8 mouse cellular contexts compared by ENCODE assay signal in the genomic region with DNA sequence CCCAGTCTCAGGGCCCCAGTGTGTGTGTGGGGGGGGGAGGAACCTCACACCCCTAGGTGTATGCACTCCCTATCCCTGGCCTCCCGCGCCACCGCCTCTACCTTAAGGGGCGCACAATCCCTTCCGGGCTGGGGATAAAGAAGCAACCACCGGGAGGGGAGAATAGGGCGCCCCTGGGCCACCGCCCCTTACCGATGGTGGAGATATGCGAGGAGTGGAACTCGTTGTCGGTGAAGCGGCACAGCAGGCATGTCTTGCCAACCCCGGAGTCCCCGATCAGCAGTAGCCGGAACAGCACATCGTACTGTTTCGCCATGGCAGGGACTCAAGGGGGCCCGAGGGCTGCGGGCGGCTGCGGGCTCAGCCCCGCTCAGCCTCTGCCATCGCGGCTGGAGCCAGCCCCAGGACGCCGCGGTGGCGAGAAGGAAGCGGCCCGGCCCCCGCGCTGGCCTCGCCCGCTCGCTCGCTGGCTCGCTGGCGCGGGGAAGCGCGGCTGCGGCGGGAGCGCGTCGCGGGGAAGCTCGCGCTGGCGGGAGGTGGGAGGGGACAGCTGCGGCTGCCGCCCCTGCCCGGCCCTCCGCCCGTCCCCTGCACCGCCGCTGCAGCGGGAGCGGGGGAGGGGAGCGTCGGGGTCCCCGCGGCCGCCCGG. TPM values are rescaled to one million over a fixed set of nuclear protein-coding genes. Genes with fewer than 3 reads are reported as not detected.
DNase-seq lines count a peak whose midpoint lies in the region; ATAC-seq lines count a peak whose summit lies in the region.

No protein-coding gene starts in this region.

- ATAC-seq in embryonic facial prominence, embryonic 15.5 days (ENCODE audit: insufficient number of reproducible peaks, low FRiP score, low TSS enrichment, low read depth), result peak; percentile 64
- peak; percentile 79 for ATAC-seq in hindbrain, embryonic 12.5 days (ENCODE audit: low FRiP score)
- ATAC-seq in limb, embryonic 13.5 days (ENCODE audit: low FRiP score, low read depth), result peak; percentile 55

- peak overlapping the region; percentile 71 for H3K4me3 ChIP-seq in embryonic facial prominence, embryonic 15.5 days (replicated peaks)
- H3K4me3 ChIP-seq in hindbrain, embryonic 12.5 days, result peak overlapping the region; percentile 73
- peak overlapping the region; percentile 75 for H3K4me3 ChIP-seq in limb, embryonic 13.5 days

- 0 out of 2 replicates have a peak, but pooled peaks cover 5% of the 10 kb centered on the region for H3K27me3 ChIP-seq in embryonic facial prominence, embryonic 15.5 days
- peaks cover 37% of the 10 kb centered on the region for H3K27me3 ChIP-seq in hindbrain, embryonic 12.5 days
- H3K27me3 ChIP-seq in limb, embryonic 13.5 days, result peaks cover 49% of the 10 kb centered on the region

- H3K4me1 ChIP-seq in embryonic facial prominence, embryonic 15.5 days, result peaks cover 47% of the 10 kb centered on the region
- peaks cover 25% of the 10 kb centered on the region for H3K4me1 ChIP-seq in hindbrain, embryonic 12.5 days
- H3K4me1 ChIP-seq in limb, embryonic 13.5 days, result peaks cover 47% of the 10 kb centered on the region

- H3K9me3 ChIP-seq in embryonic facial prominence, embryonic 15.5 days (replicated peaks), result no peaks in the 10 kb centered on the region
- H3K9me3 ChIP-seq in hindbrain, embryonic 12.5 days (replicated peaks), result no peaks in the 10 kb centered on the region
- H3K9me3 ChIP-seq in limb, embryonic 13.5 days, result no peaks in the 10 kb centered on the region

- H3K9ac ChIP-seq in embryonic facial prominence, embryonic 15.5 days, result peak overlapping the region; percentile 79
- H3K9ac ChIP-seq in hindbrain, embryonic 12.5 days, result peak overlapping the region; percentile 89
- peak overlapping the region; percentile 85 for H3K9ac ChIP-seq in limb, embryonic 13.5 days

- peak overlapping the region; percentile 90 for H3K4me2 ChIP-seq in embryonic facial prominence, embryonic 15.5 days (replicated peaks)
- peak overlapping the region; percentile 87 for H3K4me2 ChIP-seq in hindbrain, embryonic 12.5 days (replicated peaks)
- H3K4me2 ChIP-seq in limb, embryonic 13.5 days (replicated peaks), result peak overlapping the region; percentile 88

- no peaks in the 10 kb centered on the region for H3K36me3 ChIP-seq in embryonic facial prominence, embryonic 15.5 days
- H3K36me3 ChIP-seq in hindbrain, embryonic 12.5 days, result no peaks in the 10 kb centered on the region
- H3K36me3 ChIP-seq in limb, embryonic 13.5 days, result no peaks in the 10 kb centered on the region

- WGBS in embryonic facial prominence, embryonic 15.5 days, result under 1% methylated on average over 52 of the region's 66 CpGs
- WGBS in hindbrain, embryonic 12.5 days, result under 1% methylated on average over 61 of the region's 66 CpGs
- under 1% methylated on average over 44 of the region's 66 CpGs for WGBS in limb, embryonic 13.5 days

- peak overlapping the region; percentile 58 for H3K27ac ChIP-seq in embryonic facial prominence, embryonic 15.5 days (replicated peaks)
- H3K27ac ChIP-seq in hindbrain, embryonic 12.5 days, result peak overlapping the region; percentile 84
- no peak overlapping the region for H3K27ac ChIP-seq in limb, embryonic 13.5 days

- DNase-seq in ovary, postnatal 10 days (ENCODE audit: low spot score), result peak; percentile 13
- DNase-seq in ovary, adult 18-20 months (ENCODE audit: low spot score), result no peak
- DNase-seq in adrenal gland, postnatal 36 days, result peak; percentile 45 to 64
- DNase-seq in neural tube, embryonic 10.5 days (ENCODE audit: extremely low spot score, low spot score), result peak; percentile 61
- DNase-seq in natural killer cell, adult 2 months (ENCODE audit: low spot score in 2 of 2), result no peak

RNA-seq across cellular contexts. Expression of a gene that starts 0.6 kb away (rescaled TPM):
- total RNA-seq in adrenal gland, postnatal 36 days (2021), result 1 to 10 TPM; 1.8 to 4.0 TPM
- 39.0 and 42.3 TPM in 2 replicates for polyA plus RNA-seq in embryonic facial prominence, embryonic 15.5 days (2015; fragmentation: Nextera tagmentation; extraction: Ambion mirVana)
- 25.1 and 27.8 TPM in 2 replicates for polyA plus RNA-seq in hindbrain, embryonic 12.5 days (2016; fragmentation: Nextera tagmentation; extraction: Ambion mirVana)
- polyA plus RNA-seq in limb, embryonic 13.5 days (2015; fragmentation: Nextera tagmentation; extraction: Ambion mirVana), result 21.4 and 23.6 TPM in 2 replicates

RNA-seq across cellular contexts. Expression of a gene that starts 26.8 kb away (rescaled TPM):
- total RNA-seq in adrenal gland, postnatal 36 days (2021), result not detected
- 5.1 and 5.7 TPM in 2 replicates for polyA plus RNA-seq in embryonic facial prominence, embryonic 15.5 days (2015; fragmentation: Nextera tagmentation; extraction: Ambion mirVana)
- polyA plus RNA-seq in hindbrain, embryonic 12.5 days (2016; fragmentation: Nextera tagmentation; extraction: Ambion mirVana), result 0.38 and 0.44 TPM in 2 replicates
- polyA plus RNA-seq in limb, embryonic 13.5 days (2015; fragmentation: Nextera tagmentation; extraction: Ambion mirVana), result 0.31 TPM in 1 of 2 replicates, not detected in the other

RNA-seq across cellular contexts. Expression of a gene that starts 56.7 kb away (rescaled TPM):
- total RNA-seq in adrenal gland, postnatal 36 days (2021), result 10 to 100 TPM; 12.5 to 13.2 TPM
- polyA plus RNA-seq in embryonic facial prominence, embryonic 15.5 days (2015; fragmentation: Nextera tagmentation; extraction: Ambion mirVana), result 46.8 and 47.1 TPM in 2 replicates
- 37.0 and 38.7 TPM in 2 replicates for polyA plus RNA-seq in hindbrain, embryonic 12.5 days (2016; fragmentation: Nextera tagmentation; extraction: Ambion mirVana)
- polyA plus RNA-seq in limb, embryonic 13.5 days (2015; fragmentation: Nextera tagmentation; extraction: Ambion mirVana), result 42.6 and 44.1 TPM in 2 replicates

RNA-seq across cellular contexts. Expression of a gene that starts 56.8 kb away (rescaled TPM):
- total RNA-seq in adrenal gland, postnatal 36 days (2021), result 10 to 100 TPM; 77.8 to 87.4 TPM
- polyA plus RNA-seq in embryonic facial prominence, embryonic 15.5 days (2015; fragmentation: Nextera tagmentation; extraction: Ambion mirVana), result 125 and 127 TPM in 2 replicates
- 79.4 and 91.1 TPM in 2 replicates for polyA plus RNA-seq in hindbrain, embryonic 12.5 days (2016; fragmentation: Nextera tagmentation; extraction: Ambion mirVana)
- 104 and 107 TPM in 2 replicates for polyA plus RNA-seq in limb, embryonic 13.5 days (2015; fragmentation: Nextera tagmentation; extraction: Ambion mirVana)

Comparison
In these comparisons a context has a peak if more than half of its experiments do, and no peak if none do; other contexts are left out.
1. DNase-seq: peak in ovary, postnatal 10 days (single experiment), adrenal gland, postnatal 36 days (2 of 2) and neural tube, embryonic 10.5 days (single experiment); none in ovary, adult 18-20 months (single experiment) and natural killer cell, adult 2 months (0 of 2).
2. Peak in every context shown above with its lines, with median percentiles within 50 percentile points of each other: ATAC-seq, H3K4me2 ChIP-seq, H3K4me3 ChIP-seq and H3K9ac ChIP-seq.